Mouse (Mus musculus) left cerebral cortex, postnatal 4 days (tissue): Measurements from ENCODE around the gene Atp6v1g2. TPM values are rescaled to one million over a fixed set of nuclear protein-coding genes. Genes with fewer than 3 reads are reported as not detected.
"Not testable (repeated sequence)": the region's sequence is repeated elsewhere in the genome, so short reads cannot be mapped to it uniquely, and the experiment has no call there.

ENCODE experiments used
- DNase-seq: peaks from one replicate; pipeline ENCODE4 v3.0.0-alpha.2; 2022
- intact Hi-C: fragments of 180-260 bp; cut with DNase I; formaldehyde crosslinking; loops from one replicate; pipeline ENCODE4 v1.15.1; 2025
- total RNA-seq, 2 experiments: library from RNA; stranded (reverse); gene quantifications; 2 replicates each; pipeline ENCODE4 v1.2.3; 2021

Gene Atp6v1g2
- total RNA-seq, 2 experiments from 2014 or later: 122 to 142 TPM

DNA sequence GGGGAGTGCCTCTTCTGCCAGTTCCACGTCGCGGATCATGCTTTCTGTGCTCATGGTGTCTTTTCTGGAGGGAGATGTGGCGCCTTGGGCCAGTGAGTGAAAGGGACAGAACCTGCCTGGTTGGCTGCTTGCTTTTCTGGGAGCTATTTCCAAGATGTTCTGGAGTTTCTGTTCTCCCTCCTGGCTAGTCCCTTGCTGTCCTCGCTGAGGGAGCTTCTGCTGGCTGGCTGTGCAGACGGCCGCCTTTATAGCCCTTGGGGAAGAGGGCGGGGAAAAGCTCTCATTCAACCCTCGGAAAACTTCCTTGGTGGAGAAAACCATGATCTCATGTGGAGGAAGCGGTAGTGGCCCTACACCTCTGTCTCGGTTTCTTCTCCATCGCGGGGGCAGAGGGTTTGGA, 31.7 kb upstream of the Atp6v1g2 start, which contains the start of gene Tnf:
Gene Tnf, minus strand, starts transcription at position 221 of the 400 bp plus-strand sequence.
- no peak for DNase-seq
- intact Hi-C loops: no loop called here

DNA sequence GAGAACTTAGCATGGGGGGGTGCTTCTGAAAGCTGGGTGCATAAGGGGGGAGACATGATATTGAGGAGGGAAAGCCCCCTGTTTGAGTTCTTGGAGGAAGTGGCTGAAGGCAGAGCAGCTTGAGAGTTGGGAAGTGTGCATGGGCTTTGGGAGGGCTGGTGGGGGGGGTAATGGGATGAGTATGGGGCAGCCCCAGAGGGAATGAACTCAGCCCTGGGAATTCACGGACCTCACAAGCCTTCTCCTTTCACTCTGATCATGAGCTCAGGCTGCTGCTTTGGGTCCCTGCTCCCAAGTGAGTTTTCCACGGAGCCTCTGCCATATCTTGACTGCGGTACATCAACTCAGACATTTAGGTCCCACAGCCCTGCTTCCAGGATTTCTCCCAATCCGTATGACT, 31.0 kb upstream of the Atp6v1g2 start:
- DNase-seq: no peak

GRCm38 (mm10) chr17:35204494-35205379, 28.7 kb upstream of the Atp6v1g2 start, which contains the start of gene Lta:
TSS of gene Lta (minus strand) at chr17:35205351.
- DNase-seq: no peak
- intact Hi-C loops: no loop called here

More for the DNA sequence above, 31.0 kb upstream of the Atp6v1g2 start:
- intact Hi-C loops: no loop called here

DNA sequence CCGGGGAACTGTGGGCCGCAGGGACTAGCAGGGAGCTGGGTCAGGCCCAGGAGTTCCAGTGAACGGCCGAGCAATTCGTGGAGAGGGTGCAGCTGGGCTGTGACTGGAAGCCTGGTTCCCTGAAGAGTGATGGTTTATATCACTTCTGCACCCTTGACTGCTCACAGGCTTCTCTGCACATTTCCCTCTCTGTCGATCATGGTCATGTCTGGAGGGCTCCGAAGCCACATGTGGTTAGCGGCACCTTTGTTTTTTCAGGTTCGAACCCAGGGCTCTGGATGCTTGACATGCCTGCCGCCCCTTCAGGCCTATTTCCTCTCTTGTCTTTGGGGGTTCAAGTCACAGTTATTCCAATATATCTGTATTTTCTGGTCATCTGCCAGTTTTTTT, 28.1 kb upstream of the Atp6v1g2 start:
- DNase-seq: no peak
- intact Hi-C loops: no loop called here

DNA sequence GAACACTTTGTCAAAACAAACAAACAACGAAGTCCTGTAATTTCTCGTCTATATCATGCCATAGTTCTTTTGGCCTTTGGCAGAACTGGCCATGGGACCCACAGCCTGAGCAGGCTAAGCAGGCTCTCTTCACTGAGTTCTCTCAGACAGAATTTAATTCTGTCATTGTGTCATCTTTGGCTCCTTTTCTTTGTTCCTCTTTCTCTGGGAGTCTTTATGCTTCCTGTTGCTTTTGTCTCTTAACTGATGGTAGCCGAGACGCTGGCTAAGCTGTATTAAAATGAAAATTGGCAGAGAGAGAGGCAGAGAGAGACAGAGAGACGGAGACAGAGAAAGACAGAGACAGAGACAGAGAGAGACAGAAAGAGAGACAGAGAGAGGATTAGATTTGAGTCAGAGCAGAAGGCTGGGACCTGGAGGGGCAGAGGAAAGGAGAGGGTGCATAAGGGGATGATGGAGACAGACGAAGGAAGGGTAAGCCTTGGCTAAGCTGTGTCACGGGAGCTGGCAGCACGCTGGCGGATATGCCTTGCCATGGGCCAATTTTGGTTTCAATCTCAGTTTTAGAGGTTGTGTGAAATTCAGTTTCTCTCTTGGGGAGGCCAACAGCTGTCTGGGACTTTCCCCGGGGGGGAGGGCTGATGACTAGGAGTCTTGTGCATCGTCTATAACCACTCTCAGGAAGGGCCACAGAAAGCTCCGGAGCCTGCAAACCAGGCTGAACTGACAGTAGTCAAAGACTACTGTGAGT, 23.5 kb upstream of the Atp6v1g2 start:
- intact Hi-C loops: no loop called here

DNA sequence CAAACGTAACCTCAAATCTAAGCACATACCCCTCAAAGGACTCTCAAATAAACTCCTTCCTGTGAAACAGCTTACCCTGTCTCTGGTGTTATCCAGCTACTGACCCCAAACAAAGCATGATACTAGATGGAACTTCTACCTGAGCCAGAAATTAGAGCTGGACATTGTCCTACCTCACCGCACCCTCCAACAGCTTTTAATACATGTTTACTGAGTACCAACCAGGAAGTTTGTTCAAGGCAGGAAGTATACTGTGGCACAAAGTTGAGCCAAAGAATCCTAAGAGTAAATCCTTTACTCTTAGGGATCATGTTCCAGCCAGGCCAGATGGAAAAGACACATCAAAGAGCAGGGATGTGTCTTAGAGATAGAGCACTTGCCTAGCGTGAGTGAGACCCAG, 22.9 kb upstream of the Atp6v1g2 start:
- intact Hi-C loops: no loop called here

More for the DNA sequence above, 23.5 kb upstream of the Atp6v1g2 start:
- DNase-seq: no peak

DNA sequence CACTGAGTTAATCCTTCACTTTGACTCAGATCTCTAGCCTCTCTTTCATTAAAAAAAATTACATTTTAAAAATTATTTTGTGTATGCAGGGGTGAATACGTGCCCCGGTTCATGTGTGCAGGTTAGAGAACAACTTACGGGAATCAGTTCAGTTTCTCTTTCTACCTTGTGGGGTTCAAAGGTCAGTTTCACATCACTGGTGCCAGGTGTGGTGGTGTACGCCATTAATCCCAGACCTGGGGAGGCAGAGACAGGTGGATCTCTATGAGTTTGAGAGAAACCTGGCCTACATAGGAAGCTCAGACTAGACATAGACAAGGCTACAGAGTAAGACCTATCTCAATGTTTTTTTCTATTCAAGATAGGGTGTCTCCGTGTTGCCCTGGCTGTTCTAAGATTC, 20.4 kb upstream of the Atp6v1g2 start:
- intact Hi-C loops: no loop called here
- DNase-seq: no peak

More for the DNA sequence above, 22.9 kb upstream of the Atp6v1g2 start:
- no peak for DNase-seq

GRCm38 (mm10) chr17:35218516-35219193, 14.8 kb upstream of the Atp6v1g2 start:
- no peak for DNase-seq
- intact Hi-C loops: no loop called here

DNA sequence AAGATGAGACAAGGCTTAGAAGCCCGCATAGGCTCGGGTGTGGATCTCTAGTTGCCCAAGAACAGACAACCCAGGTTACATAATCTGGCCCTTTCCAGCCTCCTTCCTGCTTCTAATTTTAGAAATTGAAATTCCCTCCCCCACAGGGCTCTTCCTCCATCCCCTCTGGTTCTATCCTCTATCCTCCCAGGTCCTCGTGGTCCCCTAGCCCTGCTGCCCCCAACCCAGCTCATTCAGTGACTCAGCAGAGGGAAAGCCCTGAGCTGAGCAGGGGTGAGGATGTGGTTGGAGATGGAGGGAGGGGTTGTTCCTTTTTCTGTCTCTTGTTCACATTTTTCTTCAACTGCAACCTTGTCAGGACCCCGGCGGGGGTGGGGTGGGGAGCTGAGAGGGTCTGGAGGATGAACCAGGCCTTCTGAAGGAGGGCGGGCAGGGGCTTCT, 13.8 kb upstream of the Atp6v1g2 start:
- intact Hi-C loops: no loop called here
- DNase-seq: no peak

GRCm38 (mm10) chr17:35220156-35220952, 13.1 kb upstream of the Atp6v1g2 start, which contains the start of gene Gm16181:
TSS of gene Gm16181 (plus strand) at chr17:35220834.
- intact Hi-C loops: no loop called here

GRCm38 (mm10) chr17:35222299-35222698, 11.2 kb upstream of the Atp6v1g2 start:
- intact Hi-C loops: no loop called here

More at GRCm38 (mm10) chr17:35220156-35220952, 13.1 kb upstream of the Atp6v1g2 start, which contains the start of gene Gm16181:
- no peak for DNase-seq

DNA sequence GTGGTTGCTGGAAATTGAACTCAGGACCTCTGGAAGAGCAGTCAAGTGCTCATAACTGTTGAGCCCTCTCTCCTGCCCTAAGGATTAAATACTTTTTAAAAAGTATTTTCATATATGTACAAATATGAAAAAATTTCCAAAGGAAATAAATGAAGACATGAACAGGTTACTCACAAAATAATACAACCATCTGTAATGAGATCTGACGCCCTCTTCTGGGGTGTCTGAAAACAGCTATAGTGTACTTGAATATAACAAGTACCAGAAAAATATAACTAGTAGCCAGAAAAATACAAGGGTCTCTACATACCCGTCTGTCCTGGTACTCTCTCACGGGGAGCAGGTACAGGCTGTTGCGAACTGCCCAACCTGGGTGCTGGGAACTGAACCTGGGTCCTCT, 8.8 kb upstream of the Atp6v1g2 start:
- intact Hi-C loops: no loop called here
- no peak for DNase-seq

More at GRCm38 (mm10) chr17:35222299-35222698, 11.2 kb upstream of the Atp6v1g2 start:
- no peak for DNase-seq

DNA sequence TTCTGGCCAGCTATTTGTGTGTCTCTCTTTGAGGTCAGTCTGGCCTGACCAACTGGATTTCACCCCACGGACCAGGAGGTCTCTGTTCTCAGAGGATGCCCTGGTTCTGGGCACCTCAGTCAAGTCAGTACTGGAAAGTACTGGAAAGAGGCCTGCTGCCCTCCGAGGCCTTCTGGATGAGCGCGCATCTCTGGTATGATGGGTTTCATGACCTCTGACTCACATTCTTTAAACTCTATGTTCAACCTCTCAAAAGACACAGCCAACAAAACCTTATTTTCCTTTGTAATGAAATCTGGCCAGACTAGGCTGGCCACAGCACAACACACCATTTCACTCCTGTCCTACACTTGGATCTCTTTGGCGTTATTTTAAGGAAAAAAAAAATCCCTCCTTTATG, 8.0 kb upstream of the Atp6v1g2 start:
- no peak for DNase-seq
- intact Hi-C loops: no loop called here

GRCm38 (mm10) chr17:35226561-35227046, 6.9 kb upstream of the Atp6v1g2 start:
- DNase-seq: no peak
- intact Hi-C loops: no loop called here

GRCm38 (mm10) chr17:35231022-35231421, 2.4 kb upstream of the Atp6v1g2 start:
- DNase-seq: no peak
- intact Hi-C loops: loop anchor here (5.0 kb wide), 1 partner anchor 64 kb away; no protein-coding TSS in a partner anchor

- intact Hi-C loops: loop anchor here (5.0 kb wide), 1 partner anchor 65 kb away; no protein-coding TSS in a partner anchor
- DNase-seq: peak; percentile 87
Measured at GRCm38 (mm10) chr17:35232043-35232442, 1.4 kb upstream of the Atp6v1g2 start.

- no peak for DNase-seq
- intact Hi-C loops: loop anchor here (5.0 kb wide), 1 partner anchor 65 kb away; no protein-coding TSS in a partner anchor
Measured at GRCm38 (mm10) chr17:35232659-35233058, 801 bp upstream of the Atp6v1g2 start.

DNA sequence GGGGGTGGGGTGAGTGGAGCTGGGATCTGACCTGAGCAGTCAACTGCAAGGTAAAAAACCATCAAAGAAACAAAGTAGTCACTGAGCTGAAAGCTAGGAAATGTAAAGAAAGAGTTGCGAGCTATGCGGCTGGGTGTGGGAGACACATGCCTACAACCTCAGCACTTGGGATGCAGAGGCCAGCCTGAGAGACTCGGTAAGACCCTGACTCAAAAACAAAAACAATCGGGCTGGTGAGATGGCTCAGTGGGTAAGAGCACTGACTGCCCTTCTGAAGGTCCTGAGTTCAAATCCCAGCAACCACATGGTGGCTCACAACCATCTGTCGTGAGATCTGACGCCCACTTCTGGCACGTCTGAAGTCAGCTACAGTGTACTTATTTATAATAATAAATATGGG, 630 bp downstream of the Atp6v1g2 start:
- intact Hi-C loops: loop anchor here (5.0 kb wide), 1 partner anchor 67 kb away; no protein-coding TSS in a partner anchor
- not testable (repeated sequence) for DNase-seq

- peak; percentile 45 for DNase-seq
- intact Hi-C loops: loop anchor here (5.0 kb wide), 1 partner anchor 68 kb away; no protein-coding TSS in a partner anchor
Measured at GRCm38 (mm10) chr17:35234903-35235302, 1.4 kb downstream of the Atp6v1g2 start.
